Mouse (Mus musculus) bone marrow macrophage, adult 2 months (primary cell): ENCODE data around the gene Atp5d.
A peak's percentile ranks its signal among the peaks of the same experiment; 100 is the strongest.

Source experiments
- CTCF ChIP-seq: IDR thresholded peaks from 2 replicates; pipeline ENCODE4 v1.5.1; 2012; ENCODE audit warnings: low read depth, mild to moderate bottlenecking, low read length, moderate library complexity
- POLR2A ChIP-seq: IDR thresholded peaks from 2 replicates; pipeline ENCODE4 v1.6.1; 2012; ENCODE audit warnings: mild to moderate bottlenecking, low read depth, low read length, borderline replicate concordance

DNA sequence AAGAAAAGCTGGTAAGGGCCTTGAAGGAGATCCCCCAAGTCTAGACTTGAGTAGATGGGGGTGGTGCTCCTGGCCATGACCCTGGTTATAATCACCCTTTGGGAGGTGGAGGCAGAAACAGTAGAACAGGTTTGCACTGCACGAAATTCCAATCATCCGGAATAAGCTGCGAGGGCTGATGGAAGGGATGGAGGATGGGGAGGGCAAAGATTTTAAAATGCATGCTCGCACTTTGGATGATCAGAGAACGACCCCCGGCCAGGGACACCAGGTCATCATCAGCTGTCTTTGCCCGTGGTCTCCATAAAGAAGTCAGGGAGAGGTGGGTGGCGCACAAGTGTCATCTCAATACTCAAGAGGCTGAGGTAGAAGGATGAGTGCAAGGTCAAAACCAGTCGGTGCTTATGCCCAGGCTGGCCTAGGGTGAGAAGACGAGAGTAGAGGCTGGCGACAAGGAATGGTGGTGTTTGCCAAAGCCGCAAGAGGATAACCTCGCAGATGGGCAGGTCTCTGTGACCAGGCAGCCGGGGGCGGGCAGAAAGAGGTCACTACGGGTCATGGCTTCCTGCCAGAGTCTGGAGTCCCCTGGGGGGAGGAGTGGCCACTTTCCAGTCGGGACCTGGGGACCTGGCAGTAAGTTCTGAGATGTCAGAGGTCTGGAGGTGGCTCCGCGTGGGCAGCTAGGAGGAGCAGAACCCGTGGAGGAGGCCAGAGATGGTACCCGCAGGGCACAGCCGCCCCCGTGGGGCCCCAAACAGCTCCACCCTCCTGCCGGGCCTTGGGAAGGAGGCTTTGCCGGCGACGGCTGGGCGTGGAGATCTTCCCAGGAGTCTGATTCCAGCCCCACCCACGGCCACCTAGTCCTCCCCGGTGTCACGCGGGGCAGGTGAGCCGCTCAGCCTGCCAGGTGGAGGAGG lies 22.3 kb downstream of the Atp5d start:
- peak; percentile 35; the same call in 1 of the 2 replicates for TF ChIP-seq POLR2A
- no peak for TF ChIP-seq CTCF
